Mouse (Mus musculus): ENCODE data around the gene Shisa2. TPM values are rescaled to one million over a fixed set of nuclear protein-coding genes. Genes with fewer than 3 reads are reported as not detected.

The Shisa2 gene
- total RNA-seq, 2 experiments from 2014 or later, result 72.4 to 88.9 TPM

DNA sequence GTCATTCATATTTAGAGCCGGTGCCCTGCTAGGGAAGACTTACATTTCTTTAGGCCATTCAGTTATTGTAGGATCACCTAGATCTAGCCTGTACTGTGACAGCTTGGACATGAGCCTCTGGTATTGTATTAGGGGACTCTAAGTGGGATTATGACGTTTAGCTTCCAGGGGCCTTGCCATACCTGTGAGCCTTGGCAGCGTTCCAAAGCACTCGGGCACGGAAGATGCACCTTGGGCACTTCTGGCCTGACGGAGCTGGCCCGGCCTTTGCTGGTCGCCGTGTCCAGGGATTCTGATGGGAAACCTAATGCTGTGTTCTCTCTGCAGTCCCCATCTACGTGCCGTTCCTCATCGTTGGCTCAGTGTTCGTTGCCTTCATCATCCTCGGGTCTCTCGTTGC is 4.2 kb downstream of the Shisa2 start:
- no peak for DNase-seq (ENCODE audit: low spot score in 2 of 2)

DNA sequence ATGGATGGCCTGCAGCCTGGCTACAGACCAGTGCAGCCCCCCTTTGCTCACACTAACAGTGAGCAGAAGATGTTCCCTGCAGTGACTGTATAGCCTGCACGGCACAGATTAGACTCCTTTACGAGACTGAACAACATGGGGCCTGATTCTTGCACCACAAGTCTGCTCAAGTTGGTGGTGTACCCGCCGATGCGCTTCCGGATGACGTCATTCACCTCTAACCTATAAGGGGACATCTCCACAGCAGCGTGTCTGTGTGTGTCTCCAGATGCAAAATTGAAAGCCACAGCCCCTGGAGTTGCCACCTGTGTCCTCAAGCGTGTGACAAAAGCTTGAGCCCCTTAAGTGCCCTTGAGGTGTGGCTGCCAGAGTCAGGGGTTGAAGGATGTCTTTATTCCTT is 5.0 kb downstream of the Shisa2 start:
- DNase-seq (ENCODE audit: low spot score in 2 of 2), result no peak

DNA sequence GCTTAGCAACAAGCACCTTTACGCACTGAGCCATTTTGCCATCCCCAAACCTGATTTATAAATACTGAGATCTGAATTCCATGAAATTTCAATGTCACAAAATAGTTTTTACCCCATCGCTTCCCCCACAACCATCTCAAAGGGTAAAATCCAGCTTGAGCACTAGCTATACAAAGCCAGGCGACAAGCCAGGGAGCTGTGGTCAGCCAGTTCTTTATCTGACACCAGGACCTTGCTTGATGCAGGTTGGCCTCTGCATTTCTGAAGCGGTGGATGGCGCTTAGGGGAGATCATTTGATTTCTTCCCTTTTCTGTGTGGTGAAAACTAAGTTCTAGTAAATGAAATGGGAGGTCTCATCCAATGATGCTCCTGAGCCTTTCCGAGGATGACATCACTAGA is 7.0 kb downstream of the Shisa2 start:
- DNase-seq (ENCODE audit: low spot score in 2 of 2), result no peak

DNA sequence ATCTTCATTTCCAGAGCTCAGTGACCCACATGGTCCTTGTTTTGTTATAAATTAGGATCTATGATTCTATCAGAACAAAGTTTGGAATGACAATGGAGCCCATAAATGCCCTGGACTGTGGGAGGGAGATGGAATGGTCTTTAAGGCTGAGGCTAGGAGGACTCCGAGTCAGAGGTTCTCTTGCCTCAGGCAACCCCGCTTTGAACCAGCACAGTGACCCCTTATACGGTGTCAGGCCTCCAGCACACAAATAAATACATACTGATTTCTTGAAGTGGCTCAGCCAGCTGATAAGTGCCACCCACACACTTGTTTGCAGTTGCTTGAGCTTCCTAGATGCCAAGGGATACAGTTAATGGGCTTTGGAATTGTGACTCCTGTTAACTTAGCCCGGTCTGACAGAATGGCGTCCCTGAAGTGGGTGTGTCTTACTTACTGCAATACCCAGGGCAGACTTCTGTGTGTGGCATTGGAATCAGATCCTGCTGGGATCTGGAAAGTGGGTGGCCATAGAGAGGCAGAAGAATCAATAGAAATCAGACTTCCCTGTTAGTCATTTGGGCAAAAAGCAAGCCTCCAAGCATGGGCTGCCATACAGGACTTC is 8.3 kb downstream of the Shisa2 start:
- no peak for DNase-seq (ENCODE audit: low spot score in 2 of 2)

DNA sequence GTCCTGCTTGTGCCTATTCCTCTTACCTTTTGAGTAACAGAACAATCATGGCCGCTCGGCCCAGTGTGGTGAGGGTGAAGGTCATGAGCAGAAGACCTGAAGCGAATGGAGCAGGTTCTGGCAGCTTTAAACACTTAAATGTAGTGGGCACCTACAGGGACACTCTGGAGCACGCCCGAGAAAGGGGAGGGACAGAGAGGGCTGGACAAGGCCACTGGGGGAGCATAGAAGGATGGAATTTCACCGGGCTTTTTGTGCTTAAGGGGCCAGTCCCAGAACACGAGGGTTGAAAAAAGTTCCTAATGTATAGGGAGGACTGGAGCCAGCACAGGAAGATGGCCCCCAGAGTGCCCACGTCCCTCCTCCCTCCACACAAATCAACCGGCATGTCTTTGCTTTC is 8.9 kb downstream of the Shisa2 start:
- no peak for DNase-seq (ENCODE audit: low spot score in 2 of 2)

DNA sequence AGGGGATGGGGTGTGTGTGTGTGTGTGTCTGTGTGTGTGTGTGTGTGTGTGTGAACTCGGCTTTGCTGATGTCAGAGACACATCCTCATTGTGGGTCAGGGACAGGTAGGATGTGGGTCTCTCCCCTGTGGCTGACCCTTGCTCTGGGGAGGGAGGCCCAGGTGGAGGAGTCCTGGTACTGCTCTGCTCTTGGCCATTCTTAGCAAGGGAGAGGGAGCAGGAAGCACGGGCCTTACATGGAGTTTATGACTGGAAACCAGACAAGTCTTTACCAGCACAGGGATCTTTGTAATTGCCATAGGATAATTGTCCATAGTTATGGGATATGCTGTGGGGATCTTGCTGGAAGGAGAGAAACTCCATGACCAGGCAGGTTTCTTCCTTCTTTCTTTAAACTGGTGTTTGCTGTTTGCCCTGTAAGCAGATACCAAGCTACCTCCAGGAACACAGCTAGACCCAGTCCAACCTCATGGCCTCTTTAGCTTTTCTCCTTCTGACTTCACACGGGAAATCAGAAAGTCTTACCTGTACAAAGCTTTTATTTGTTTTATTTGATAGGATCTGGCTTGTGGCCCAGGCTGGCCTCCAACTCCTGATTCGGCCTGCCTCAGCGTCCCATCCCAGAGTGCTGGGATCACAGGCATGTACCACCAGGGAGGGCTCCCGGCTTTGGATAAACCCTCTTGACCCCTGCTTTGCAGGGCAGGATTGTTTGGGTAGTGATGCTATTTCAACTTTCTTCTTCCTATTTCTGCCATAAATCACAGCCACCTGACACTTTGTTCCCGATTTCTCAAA is 14.0 kb downstream of the Shisa2 start:
- no peak for DNase-seq (ENCODE audit: low spot score in 2 of 2)

DNA sequence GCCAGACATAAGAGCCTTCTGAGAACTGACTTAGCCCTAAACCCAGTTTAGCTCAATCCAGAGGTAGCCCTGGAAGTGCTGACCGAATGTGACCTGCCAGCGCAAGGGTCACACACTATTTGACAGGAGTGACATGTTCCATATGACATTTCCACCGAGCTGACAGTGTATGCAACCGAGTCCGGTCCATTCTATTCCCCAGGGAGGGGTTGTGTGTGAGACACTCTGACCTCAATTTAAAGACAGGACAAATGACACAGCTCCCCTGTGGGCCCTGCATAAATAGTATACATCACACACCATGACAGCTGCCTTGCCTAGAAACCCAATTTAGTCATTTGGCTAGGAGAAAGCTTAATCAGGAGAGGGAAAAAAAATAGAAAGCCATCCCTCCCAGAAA is 16.7 kb downstream of the Shisa2 start:
- no peak for DNase-seq (ENCODE audit: low spot score in 2 of 2)

DNA sequence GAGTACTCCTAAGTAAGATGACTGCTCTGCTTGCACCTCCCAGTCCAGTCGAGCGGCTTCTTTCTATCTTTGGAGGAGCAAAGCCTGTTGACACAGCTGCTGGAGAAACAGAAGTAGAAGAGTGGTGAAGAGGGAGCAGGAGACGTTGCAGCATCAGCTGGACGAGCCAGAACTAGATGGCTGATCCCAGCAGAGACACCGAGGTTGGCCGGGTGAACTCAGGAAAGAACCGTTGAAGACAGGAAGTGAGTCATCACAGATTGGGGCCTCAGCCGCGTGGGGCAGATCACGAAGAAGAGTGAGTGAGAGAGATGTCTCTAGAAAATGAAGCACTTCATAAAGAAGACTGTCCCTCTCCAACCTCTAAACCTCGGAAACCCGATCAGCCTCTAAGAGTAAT is 18.5 kb downstream of the Shisa2 start:
- DNase-seq (ENCODE audit: low spot score in 2 of 2), result no peak

DNA sequence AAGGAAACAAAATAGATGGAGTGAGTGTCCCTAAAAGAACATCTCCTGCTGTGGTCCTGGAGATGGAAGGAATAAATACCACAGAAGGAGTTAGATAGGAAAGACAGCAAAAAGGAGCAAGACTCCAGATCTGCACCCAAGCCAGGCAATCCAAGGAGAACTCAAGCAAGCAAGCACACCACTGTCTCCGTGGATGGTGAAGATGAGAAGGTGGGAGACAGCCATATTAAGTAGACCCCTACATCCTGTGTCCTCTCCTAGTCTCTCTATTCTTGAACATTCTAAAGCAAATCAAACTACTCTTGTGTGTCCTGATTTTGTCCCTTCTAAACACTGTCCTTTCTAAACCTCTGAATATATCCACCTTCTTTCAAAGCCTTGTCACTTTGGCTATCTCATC is 19.1 kb downstream of the Shisa2 start:
- DNase-seq (ENCODE audit: low spot score in 2 of 2), result no peak

DNA sequence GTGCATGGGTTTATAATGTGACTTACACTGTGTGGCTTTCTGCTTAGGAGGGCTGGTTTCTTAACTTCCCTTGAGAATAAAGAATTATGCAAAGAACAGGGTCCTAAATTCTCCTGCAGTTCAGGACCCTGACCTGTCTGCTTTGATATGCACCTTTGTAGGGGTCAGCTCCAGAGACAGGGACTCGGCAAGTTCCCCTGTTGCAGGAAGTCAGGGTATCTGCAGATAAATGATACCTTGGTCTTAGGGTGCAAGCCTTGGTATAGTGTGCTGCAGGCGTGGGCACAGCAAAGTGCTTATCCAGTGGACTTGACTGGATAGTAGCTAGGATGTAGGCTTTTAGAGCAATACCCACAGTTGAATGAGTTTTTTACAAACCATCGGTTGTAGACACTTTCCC is 19.8 kb downstream of the Shisa2 start:
- no peak for DNase-seq (ENCODE audit: low spot score in 2 of 2)

DNA sequence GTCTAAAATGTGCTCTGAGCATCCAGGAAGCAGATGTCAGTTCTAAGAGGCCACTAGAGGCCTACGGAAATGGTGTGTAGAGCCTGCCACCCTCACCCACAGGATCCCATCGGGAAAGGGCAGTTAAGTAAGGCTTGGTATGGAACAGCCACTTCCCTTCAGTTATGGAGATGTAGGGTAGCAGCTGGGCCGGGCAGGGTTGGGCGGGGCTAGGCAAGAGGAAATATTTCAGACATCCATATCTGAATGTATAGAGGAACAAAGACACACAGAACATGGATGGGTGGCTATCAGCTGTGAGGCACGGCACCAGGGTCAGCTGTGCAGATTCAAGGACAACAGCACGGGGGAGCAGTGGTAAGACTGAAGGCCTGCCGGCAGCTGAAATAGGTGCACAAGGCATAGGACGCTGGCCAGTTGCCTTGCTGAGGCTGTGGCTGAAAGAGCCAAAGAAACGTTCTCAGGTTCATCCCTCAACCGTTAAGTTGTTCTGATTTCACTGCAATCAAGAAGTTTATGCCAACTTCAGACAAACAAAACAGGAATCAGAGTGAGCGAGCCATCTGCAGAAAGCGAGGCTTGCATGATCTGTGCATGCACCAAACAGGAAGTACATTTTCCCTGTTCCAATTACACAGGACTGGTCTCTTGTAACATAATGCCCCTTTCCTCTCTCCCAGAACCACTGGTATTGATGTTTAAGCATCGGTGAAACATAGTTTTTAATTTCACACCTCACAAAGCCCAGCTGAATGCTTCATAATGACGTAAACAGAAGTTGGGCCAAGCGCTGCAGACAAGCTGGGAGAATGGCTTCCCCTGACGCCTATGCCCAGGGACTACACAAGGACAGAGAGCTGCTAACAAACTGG is 22.0 kb downstream of the Shisa2 start:
- DNase-seq (ENCODE audit: low spot score in 2 of 2), result no peak

DNA sequence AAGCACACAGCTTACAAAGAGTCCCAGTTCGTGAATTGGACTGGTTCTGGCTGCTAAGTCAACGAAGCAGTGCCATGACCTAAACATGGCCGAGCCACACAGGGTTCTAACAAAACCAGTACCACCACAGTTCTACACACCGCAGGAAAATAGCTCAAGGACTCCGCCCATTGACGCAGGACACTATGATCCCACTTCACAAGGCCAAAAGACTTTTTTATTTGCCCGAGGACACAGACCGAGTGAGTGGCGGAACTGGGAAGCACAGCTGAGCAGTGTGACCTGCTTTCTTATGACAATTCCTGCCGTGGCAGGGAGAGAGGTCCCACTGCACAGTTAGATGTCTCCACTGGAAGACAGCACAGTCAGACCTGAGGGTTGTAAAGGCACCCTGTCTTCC is 23.5 kb downstream of the Shisa2 start:
- no peak for DNase-seq (ENCODE audit: low spot score in 2 of 2)

DNA sequence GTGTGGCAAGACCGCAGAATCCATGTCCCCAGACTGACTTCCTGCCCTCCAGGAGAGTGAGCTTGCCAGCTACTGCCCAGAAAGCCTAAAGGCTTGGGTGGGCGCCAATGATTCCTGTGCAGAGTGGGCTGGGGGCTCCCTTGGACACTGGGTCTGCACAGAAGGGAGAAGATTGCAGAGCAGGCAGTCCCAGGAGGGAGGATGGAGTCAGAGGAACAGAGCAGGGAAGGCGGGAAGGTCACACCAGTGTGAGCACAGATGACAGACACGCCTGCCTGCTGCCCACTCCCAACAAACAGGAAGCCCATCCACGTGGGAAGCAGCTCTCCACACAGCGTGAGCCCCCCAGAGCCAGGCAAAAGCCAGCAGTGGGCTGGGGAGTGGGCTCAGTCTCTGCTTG is 24.2 kb downstream of the Shisa2 start:
- no peak for DNase-seq (ENCODE audit: low spot score in 2 of 2)

DNA sequence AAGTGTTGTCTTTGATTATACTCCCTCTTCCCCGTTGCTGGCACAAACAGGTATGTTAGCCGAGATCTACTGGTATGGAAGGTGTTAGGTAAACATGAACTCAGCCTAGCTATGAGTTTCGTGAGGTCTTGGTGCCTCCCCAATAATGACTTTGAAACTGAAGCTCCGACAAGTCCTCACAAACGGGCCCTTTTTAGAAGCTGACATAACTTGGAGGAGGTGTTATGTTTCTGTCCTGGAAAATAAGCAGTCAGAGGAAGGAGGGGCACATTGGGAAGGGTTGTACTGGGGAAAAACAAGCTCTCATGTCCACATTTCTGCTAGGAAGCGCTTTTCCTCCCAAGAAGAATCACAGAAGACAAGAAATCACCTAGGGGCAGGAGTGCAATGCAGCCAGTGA is 31.5 kb downstream of the Shisa2 start:
- no peak for DNase-seq (ENCODE audit: low spot score in 2 of 2)

DNA sequence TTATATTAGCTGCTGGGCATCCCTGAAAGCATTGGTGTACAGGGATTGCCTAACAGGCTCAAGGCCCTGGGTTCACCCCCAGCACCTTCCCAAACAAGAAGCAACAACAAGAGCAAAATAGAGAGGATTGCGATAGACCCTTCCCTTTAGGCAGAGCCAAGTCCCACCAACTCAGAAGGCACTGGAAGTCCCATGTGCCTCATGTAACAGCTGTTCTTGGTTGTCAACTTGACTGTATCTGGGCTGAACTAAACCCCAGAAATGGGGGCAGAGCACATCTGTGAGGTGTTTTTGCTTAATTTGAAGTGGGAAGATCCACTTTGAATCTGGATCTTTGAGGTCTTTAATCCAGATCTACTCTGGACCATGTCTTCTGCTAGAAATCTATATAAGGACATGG is 32.0 kb downstream of the Shisa2 start:
- DNase-seq (ENCODE audit: low spot score in 2 of 2), result no peak

DNA sequence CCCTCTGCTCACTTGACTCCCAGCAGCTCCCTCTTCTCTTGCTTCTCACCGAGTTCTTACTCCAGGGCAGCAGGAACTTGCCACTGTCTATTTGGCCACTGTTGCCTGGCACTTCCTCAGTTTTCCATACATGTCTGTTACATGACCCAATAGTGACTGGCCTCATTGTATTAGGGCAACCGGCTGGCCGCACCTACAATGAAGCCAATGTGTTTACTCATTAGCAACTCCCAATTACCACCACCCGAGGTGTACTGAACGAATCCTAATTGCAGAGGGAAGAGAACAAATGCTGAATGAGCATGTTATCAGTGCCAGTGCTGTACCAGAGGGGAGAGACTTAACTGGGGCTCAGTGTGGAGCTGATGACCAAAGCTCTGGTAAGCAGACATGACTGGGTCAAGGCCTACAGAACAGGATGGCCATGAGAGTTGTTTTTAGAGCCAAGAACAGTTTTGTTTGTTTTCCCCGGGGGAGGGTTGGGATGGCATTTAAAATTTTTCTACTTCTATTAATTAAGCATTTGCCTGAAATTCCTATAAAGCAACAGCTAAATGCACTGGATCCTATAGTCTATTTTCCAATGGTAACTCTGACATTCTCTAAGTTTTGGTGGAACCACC is 47.9 kb downstream of the Shisa2 start:
- DNase-seq (ENCODE audit: low spot score in 2 of 2), result no peak

DNA sequence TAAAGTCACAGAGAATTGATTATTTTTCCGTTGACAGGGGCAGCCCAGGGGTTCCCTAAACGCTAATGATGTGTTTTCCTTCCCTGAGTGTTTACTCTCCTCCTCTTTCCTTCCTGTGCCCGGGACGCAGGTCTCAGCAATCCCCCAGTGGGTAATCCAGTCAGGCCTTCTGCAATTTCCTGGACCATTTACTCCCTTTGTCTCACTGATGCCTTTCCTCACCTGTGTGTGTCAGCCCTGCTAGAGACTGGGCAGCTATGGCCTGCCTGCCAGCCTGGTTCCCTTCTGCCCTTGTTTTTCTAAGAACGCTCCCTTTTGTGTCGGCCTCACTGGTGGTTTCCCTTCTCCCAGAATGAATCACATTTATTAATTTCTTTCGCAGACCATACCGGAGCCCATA is 49.4 kb downstream of the Shisa2 start:
- no peak for DNase-seq (ENCODE audit: low spot score in 2 of 2)

DNA sequence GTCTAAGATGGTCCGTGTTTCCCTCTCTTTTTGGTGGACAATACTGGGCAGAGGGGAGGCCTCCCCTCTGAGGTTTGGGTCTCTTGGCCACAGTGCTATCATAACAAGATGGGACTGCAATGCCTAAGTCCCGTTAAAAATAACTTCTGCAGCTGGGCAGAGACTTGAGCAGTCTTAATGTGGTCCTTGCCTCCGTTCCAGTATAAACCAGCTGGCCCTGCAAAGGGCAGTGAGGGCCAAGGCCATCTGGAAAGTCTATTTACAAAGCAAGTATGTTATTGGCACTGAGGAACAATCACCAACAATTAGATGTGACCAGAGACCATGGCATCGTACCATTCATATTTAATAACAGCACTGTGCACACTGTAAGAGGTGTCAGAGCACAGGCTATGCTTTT is 50.2 kb downstream of the Shisa2 start:
- no peak for DNase-seq (ENCODE audit: low spot score in 2 of 2)

DNA sequence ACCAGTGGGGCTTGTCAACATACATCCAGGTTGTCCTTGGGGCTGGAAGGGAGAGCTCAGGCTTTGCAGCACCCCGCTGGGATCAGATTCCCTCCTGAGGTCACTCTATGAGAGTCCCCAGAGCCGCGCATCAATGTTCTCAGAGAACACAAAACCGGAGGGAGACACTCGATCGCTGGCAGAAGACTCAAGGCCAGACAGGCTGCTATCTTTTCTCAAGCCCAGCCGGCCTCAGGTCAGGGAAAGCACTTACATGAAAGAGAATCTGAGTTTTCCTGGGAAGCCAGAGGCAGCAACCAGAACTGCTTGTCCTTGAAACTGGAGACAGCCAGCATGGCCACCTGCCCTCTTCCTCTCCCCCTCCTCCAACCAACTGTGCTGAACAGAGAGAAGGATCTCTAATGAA is 52.5 kb downstream of the Shisa2 start:
- DNase-seq (ENCODE audit: low spot score in 2 of 2), result no peak
